Mouse (Mus musculus) urinary bladder, adult 2 months (tissue): ENCODE measurements around the gene Ppp1cc. TPM values are rescaled to one million over a fixed set of nuclear protein-coding genes. Genes with fewer than 3 reads are reported as not detected.
A peak's percentile ranks its signal among the peaks of the same experiment; 100 is the strongest.

Experiments
- DNase-seq: peaks from one replicate; pipeline ENCODE4 v3.0.0; 2022; ENCODE audit warnings: low spot score
- polyA plus RNA-seq: library from polyadenylated mRNA; depleted of rRNA; stranded (reverse); fragments of >200 nt; gene quantifications from 2 replicates; pipeline ENCODE4 v1.2.3, GENCODE M21; 2012; rRNA removed

Ppp1cc gene
- 167 and 172 TPM in 2 replicates for polyA plus RNA-seq

GRCm38 (mm10) chr5:122157827-122158381 is at the start of gene Ppp1cc:
Gene Ppp1cc, plus strand, starts transcription at chr5:122158278.
- peak; percentile 87 for DNase-seq

- no peak for DNase-seq
Measured at GRCm38 (mm10) chr5:122109325-122110060, 48.6 kb upstream of the Ppp1cc start.

- no peak for DNase-seq
Measured at GRCm38 (mm10) chr5:122110625-122111024, 47.5 kb upstream of the Ppp1cc start.

DNA sequence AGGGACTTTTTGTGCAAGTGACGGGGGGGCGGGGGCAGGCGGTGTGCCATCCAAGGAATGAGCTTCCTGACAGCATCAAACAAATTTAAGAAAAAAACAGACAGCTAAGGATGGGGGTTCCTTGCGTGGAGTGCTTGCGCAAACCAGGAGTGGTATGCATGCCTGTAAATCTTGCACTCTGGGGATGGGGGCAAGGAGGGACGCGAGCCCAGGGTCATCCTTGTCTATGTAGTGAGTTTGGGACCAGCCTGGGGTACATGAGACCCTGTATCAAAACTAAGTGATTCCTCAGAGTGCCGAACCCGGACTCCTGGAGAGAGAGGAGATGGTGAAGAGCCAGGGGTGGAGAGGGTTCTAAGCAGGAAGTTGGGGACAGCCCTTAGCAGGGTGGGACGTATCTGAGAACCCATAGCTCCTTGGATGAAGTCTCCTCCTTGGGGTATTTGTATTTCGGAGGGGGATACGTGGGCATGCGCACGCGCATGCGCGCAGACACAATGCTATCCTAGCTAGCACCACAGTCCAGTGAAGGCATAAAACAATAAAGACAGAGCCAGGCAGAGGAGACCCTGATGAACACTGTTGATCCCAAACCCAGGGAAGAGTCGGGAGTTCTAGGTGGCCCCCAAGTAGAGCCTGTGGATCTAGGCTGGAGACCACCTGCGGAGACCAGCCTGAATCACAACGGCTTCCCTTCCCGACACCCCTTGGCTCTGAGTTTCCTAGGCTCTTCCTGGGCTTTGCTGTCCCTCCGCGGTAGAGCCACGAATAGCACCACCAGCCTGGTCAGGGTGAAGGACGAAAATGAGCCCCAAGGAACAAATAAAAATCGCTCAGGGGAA is 46.8 kb upstream of the Ppp1cc start:
- DNase-seq = no peak

DNA sequence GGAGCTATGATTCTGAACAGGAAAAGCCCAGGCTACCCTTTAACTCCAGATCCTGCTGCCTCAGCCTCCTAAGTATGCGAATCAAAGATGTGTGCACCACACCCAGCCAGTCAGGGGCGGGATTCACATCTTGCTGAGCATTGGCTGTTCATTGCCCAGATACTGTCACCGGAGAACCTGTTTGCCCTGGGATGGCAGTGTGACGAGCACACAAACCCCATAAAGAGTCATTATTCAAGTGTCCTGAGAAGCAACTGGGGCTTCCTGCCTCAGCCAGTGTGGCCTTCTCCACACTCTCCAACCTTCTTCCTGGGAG is 46.2 kb upstream of the Ppp1cc start:
- DNase-seq = no peak

- no peak for DNase-seq
Measured at GRCm38 (mm10) chr5:122113450-122113849, 44.6 kb upstream of the Ppp1cc start.

DNA sequence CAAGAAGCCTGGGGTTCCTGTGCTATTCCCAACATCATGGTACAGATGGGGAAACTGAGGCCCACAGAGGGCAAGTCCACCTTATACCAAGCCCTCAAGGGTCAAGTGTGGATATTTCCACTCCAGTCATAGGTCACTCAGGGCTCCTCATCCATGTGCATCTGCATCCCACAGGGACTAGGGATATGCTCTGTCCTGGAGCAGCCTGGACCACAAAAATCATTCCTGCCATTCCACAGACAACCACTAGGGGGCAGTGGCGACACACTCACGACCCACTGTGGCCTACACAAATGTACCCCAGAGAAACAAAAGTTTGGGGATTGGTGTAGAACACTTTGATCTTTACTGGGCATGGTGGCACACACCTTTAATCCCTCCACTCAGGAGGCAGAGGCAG is 43.9 kb upstream of the Ppp1cc start:
- no peak for DNase-seq

GRCm38 (mm10) chr5:122115266-122115763 is 42.8 kb upstream of the Ppp1cc start:
- no peak for DNase-seq

DNA sequence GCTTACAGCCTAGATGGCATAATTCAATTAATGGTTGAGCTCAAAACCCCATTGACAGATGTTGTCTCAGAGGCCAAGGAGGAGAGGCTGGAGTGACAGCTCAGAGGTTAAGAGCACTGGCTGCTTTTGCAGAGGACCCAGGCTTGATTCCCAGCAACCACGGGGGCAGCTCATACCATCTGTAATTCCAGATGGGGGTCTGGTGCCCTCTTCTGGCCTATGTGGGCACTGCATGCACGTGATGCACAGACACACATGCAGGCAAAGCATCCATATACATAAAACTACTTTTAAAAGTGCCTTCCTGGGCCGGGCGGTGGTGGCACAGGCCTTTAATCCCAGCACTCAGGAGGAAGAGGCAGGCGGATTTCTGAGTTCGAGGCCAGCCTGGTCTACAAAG is 41.8 kb upstream of the Ppp1cc start:
- DNase-seq = no peak

- no peak for DNase-seq
Measured at GRCm38 (mm10) chr5:122125211-122125760, 32.8 kb upstream of the Ppp1cc start.

- no peak for DNase-seq
Measured at GRCm38 (mm10) chr5:122129068-122129655, 28.9 kb upstream of the Ppp1cc start.

DNA sequence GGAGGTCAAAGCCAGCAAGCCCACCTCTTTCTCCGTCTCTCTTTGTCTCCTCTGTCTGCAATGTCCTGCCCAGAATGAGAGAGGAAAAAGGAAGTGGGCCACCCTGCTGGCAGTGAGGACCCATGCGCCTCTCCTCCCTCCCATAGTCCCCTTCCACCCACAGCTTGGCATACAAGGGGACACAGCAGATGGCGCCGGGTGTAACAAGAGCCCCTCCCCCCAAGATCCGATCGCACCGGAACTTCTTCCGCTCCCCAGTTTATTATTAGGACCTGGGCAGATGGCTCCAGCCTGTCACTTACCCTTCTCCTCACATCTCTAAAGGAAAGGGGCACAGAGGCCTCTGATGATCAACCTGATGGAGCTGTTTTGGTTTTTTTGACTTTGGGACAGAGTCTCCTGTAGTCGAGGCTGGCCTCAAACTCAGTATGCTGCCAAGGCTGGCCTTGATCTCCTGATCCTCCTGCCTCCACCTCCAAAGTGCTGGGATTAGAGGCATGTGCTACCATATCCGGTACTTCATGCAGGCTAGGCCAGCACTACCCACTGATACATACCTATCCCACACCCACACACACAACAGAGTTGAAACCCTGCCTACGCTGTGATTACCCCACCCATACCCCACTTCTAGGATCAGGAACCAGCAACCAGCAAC is 27.6 kb upstream of the Ppp1cc start:
- no peak for DNase-seq

- DNase-seq = peak; percentile 83
Measured at GRCm38 (mm10) chr5:122131076-122132051, 26.7 kb upstream of the Ppp1cc start.

DNA sequence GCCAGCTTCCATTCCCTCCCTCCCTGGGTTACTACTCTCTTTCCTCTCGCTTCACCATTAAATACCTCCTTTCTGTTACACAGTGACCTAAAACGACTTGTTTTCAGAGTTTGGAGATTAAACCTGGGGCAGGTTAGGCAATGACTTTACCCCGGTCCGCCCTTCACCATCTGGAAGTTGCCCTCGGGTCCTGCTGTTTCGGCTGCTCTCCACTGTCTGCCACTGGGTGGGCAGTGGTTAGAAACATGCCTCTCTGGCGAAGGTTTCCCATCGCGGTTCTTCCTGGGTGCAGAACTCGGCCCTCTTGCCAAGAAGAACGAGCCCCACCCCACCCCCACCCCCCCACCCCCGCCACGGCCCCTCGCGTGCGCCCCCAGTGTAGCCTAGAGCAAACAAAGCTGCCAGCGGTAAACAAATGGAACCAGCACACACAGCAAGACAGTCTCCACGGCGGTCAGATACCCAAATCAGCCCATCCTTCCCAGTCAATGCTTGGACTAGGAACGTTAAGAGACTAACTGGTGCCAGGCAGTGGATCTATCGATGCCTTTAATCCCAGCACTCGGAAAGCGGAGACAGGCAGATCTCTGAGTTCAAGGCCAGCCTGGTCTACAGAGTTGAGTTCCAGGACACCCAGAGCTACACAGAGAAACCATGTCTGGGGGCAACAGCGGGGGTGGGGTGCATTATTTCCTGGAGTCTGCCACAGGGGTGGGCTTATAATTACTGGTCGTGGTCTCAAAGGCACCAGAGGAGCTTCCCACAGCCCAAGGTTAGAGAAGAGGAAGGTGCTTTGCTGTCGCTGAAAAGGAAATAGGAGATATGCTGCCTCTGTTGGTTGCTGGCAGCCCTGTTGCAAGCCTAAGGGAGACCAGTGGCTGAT is 25.7 kb upstream of the Ppp1cc start:
- no peak for DNase-seq

- no peak for DNase-seq
Measured at GRCm38 (mm10) chr5:122133050-122133389, 25.1 kb upstream of the Ppp1cc start.

GRCm38 (mm10) chr5:122134395-122135289 is 23.4 kb upstream of the Ppp1cc start:
- no peak for DNase-seq

GRCm38 (mm10) chr5:122135290-122135882 is 22.7 kb upstream of the Ppp1cc start:
- no peak for DNase-seq
